10 mouse cellular contexts compared by ENCODE assay signal in genomic region chr2:134067910-134068335, GRCm38 (mm10).
DNase-seq lines count a peak whose midpoint lies in the region; ATAC-seq and TF ChIP-seq lines count a peak whose summit lies in the region.
"Had no signal": no experiment of that assay in that cellular context is flagged by ENCODE, and none has a peak within 500 bp of the region (broad histone marks: within the 10 kb centered on the region; RNA-seq: fewer than 3 reads in every experiment).

No protein-coding gene starts in this region.

- no peak for ATAC-seq in kidney, postnatal 0 days (replicated peaks; ENCODE audit: low FRiP score, low read depth)
- no peak for ATAC-seq in kidney, embryonic 15.5 days (replicated peaks; ENCODE audit: low FRiP score)
- peak; percentile 96 for ATAC-seq in hematopoietic stem cell, adult 5-6 weeks (replicated peaks in 1 of 2; ENCODE audit: insufficient read depth in 1 of 2, low FRiP score in 2 of 2, low TSS enrichment in 1 of 2, low read depth in 1 of 2, poor library complexity in 2 of 2, severe bottlenecking in 2 of 2)
- ATAC-seq in midbrain, embryonic 12.5 days (ENCODE audit: low FRiP score, low read depth) = peak; percentile 85

- 68% methylated on average over 8 of the region's 8 CpGs for WGBS in kidney, postnatal 0 days
- 72% methylated on average over 8 of the region's 8 CpGs for WGBS in kidney, embryonic 15.5 days
- WGBS in midbrain, embryonic 12.5 days = 30% methylated on average over 8 of the region's 8 CpGs

- no peak for TF ChIP-seq CTCF in kidney, postnatal 0 days (IDR thresholded peaks at IDR 0.05; ENCODE audit: low read depth)
- no peak for TF ChIP-seq CTCF in brain, embryonic 14.5 days (IDR thresholded peaks at IDR 0.05; ENCODE audit: borderline replicate concordance, extremely low read depth, insufficient read depth, insufficient read length)

- H3K27me3 ChIP-seq in kidney, postnatal 0 days (ENCODE audit: insufficient read depth, low read length) = no peaks in the 10 kb centered on the region
- H3K27me3 ChIP-seq in kidney, embryonic 15.5 days = no peaks in the 10 kb centered on the region
- no peaks in the 10 kb centered on the region for H3K27me3 ChIP-seq in midbrain, embryonic 12.5 days

- TF ChIP-seq POLR2A in brain, embryonic 14.5 days (IDR thresholded peaks at IDR 0.05; ENCODE audit: borderline replicate concordance, extremely low read depth, insufficient read depth, insufficient read length, poor library complexity, severe bottlenecking) = no peak

- DNase-seq in kidney, postnatal 0 days (ENCODE audit: low spot score) = peak; percentile 2
- peak; percentile 83 for DNase-seq in brain, embryonic 14.5 days (ENCODE audit: low read depth)
- no peak for DNase-seq in ovary, adult 18-20 months (ENCODE audit: low spot score)
- DNase-seq in spleen, postnatal 14 days (ENCODE audit: low spot score in 2 of 2) = no peak
- no peak for DNase-seq in ovary, postnatal 10 days (ENCODE audit: low spot score)
- DNase-seq: gastrocnemius, postnatal 25 days; heart, postnatal 36 days had no signal

- H3K9me3 ChIP-seq in kidney, postnatal 0 days (replicated peaks; ENCODE audit: low read length) = no peaks in the 10 kb centered on the region
- H3K9me3 ChIP-seq in kidney, embryonic 15.5 days (replicated peaks) = no peaks in the 10 kb centered on the region
- no peaks in the 10 kb centered on the region for H3K9me3 ChIP-seq in midbrain, embryonic 12.5 days

- H3K4me3 ChIP-seq in kidney, postnatal 0 days (replicated peaks; ENCODE audit: low read depth, low read length) = no peak overlapping the region
- H3K4me3 ChIP-seq in kidney, embryonic 15.5 days (replicated peaks) = no peak overlapping the region
- H3K4me3 ChIP-seq in midbrain, embryonic 12.5 days = no peak overlapping the region

- no peaks in the 10 kb centered on the region for H3K36me3 ChIP-seq in kidney, postnatal 0 days (ENCODE audit: insufficient read depth, low read length)
- no peaks in the 10 kb centered on the region for H3K36me3 ChIP-seq in kidney, embryonic 15.5 days
- no peaks in the 10 kb centered on the region for H3K36me3 ChIP-seq in midbrain, embryonic 12.5 days

- H3K4me1 ChIP-seq in kidney, postnatal 0 days (replicated peaks; ENCODE audit: insufficient read depth, low read length) = no peaks in the 10 kb centered on the region
- no peaks in the 10 kb centered on the region for H3K4me1 ChIP-seq in kidney, embryonic 15.5 days
- peaks cover 5% of the 10 kb centered on the region; the same call in 1 of the 2 replicates for H3K4me1 ChIP-seq in midbrain, embryonic 12.5 days

- no peak overlapping the region for H3K27ac ChIP-seq in kidney, postnatal 0 days
- H3K27ac ChIP-seq in kidney, embryonic 15.5 days = no peak overlapping the region
- H3K27ac ChIP-seq in midbrain, embryonic 12.5 days (replicated peaks) = 0 out of 2 replicates have a peak overlapping the region, but pooled peaks have one; percentile 15

- H3K4me2 ChIP-seq in kidney, postnatal 0 days (ENCODE audit: low read length) = no peak overlapping the region
- H3K4me2 ChIP-seq in kidney, embryonic 15.5 days = no peak overlapping the region
- 0 out of 2 replicates have a peak overlapping the region, but pooled peaks have one; percentile 15 for H3K4me2 ChIP-seq in midbrain, embryonic 12.5 days (replicated peaks)

- no peak overlapping the region for H3K9ac ChIP-seq in kidney, postnatal 0 days (ENCODE audit: low read depth, low read length)
- H3K9ac ChIP-seq in kidney, embryonic 15.5 days = no peak overlapping the region
- H3K9ac ChIP-seq in midbrain, embryonic 12.5 days (replicated peaks) = no peak overlapping the region

Comparison
In these comparisons a context has a peak if more than half of its experiments do, and no peak if none do; other contexts are left out.
1. ATAC-seq: peak in hematopoietic stem cell, adult 5-6 weeks (2 of 2) and midbrain, embryonic 12.5 days (single experiment); none in kidney, postnatal 0 days (single experiment) and kidney, embryonic 15.5 days (single experiment).
2. DNase-seq: peak in kidney, postnatal 0 days (single experiment) and brain, embryonic 14.5 days (single experiment); none in ovary, adult 18-20 months (single experiment), spleen, postnatal 14 days (0 of 2) and ovary, postnatal 10 days (single experiment).